In genomic region chr2:84716423-84717355, GRCm38 (mm10) we compare ENCODE assay signal across 8 mouse cellular contexts. TPM values are rescaled to one million over a fixed set of nuclear protein-coding genes. Genes with fewer than 3 reads are reported as not detected.
DNase-seq lines count a peak whose midpoint lies in the region; ATAC-seq lines count a peak whose summit lies in the region.

No protein-coding gene starts in this region.

- H3K9ac ChIP-seq in forebrain, embryonic 14.5 days (ENCODE audit: low read length), result peak overlapping the region; percentile 66
- peak overlapping the region; percentile 77 for H3K9ac ChIP-seq in liver, embryonic 11.5 days (ENCODE audit: low read depth, low read length)

- 41% methylated on average over 9 of the region's 9 CpGs for WGBS in forebrain, embryonic 14.5 days
- WGBS in liver, embryonic 11.5 days, result 23% methylated on average over 9 of the region's 9 CpGs

- peak; percentile 8 to 26 for DNase-seq in cerebellum, postnatal 10 days
- DNase-seq in cerebellum, adult 8-10 months, result no peak
- peak; percentile 15 to 22 for DNase-seq in B cell, adult 2 months
- no peak for DNase-seq in forebrain, embryonic 14.5 days (ENCODE audit: low spot score)
- DNase-seq in liver, embryonic 11.5 days (ENCODE audit: low spot score), result no peak
- DNase-seq in urinary bladder, postnatal 10 days (ENCODE audit: low spot score), result no peak
- DNase-seq in right cerebral cortex, postnatal 14 days, result no peak
- DNase-seq in cerebellum, postnatal 4 days (ENCODE audit: low spot score in 2 of 2), result no peak

- no peaks in the 10 kb centered on the region for H3K9me3 ChIP-seq in forebrain, embryonic 14.5 days (replicated peaks; ENCODE audit: control insufficient read depth, low read length)
- H3K9me3 ChIP-seq in liver, embryonic 11.5 days (ENCODE audit: control insufficient read depth, low read length), result no peaks in the 10 kb centered on the region

- peak overlapping the region; percentile 74 for H3K4me2 ChIP-seq in forebrain, embryonic 14.5 days (ENCODE audit: low read length)
- H3K4me2 ChIP-seq in liver, embryonic 11.5 days, result peak overlapping the region; percentile 95

- no peak overlapping the region for H3K27ac ChIP-seq in forebrain, embryonic 14.5 days (ENCODE audit: low read depth, low read length)
- H3K27ac ChIP-seq in liver, embryonic 11.5 days (ENCODE audit: low read depth, low read length), result peak overlapping the region; percentile 99

- no peak for ATAC-seq in forebrain, embryonic 14.5 days
- no peak for ATAC-seq in liver, embryonic 11.5 days (replicated peaks; ENCODE audit: low FRiP score)

- peak overlapping the region; percentile 93 for H3K4me3 ChIP-seq in forebrain, embryonic 14.5 days (ENCODE audit: low read depth, low read length)
- peak overlapping the region; percentile 98 for H3K4me3 ChIP-seq in liver, embryonic 11.5 days (ENCODE audit: low read depth, low read length)

- H3K4me1 ChIP-seq in forebrain, embryonic 14.5 days (ENCODE audit: control insufficient read depth, insufficient read depth, low read length), result peaks cover 10% of the 10 kb centered on the region
- peaks cover 21% of the 10 kb centered on the region for H3K4me1 ChIP-seq in liver, embryonic 11.5 days (replicated peaks; ENCODE audit: control insufficient read depth, insufficient read depth, low read length)

- no peaks in the 10 kb centered on the region for H3K27me3 ChIP-seq in forebrain, embryonic 14.5 days (replicated peaks; ENCODE audit: control insufficient read depth, insufficient read depth, low read length)
- no peaks in the 10 kb centered on the region for H3K27me3 ChIP-seq in liver, embryonic 11.5 days (replicated peaks; ENCODE audit: control insufficient read depth, insufficient read depth, low read length)

- peaks cover 8% of the 10 kb centered on the region for H3K36me3 ChIP-seq in forebrain, embryonic 14.5 days (ENCODE audit: control insufficient read depth, insufficient read depth, low read length)
- H3K36me3 ChIP-seq in liver, embryonic 11.5 days (ENCODE audit: control insufficient read depth, insufficient read depth, low read length), result no peaks in the 10 kb centered on the region

RNA-seq across cellular contexts. Expression of gene Zdhhc5, which starts 1.7 kb away (rescaled TPM):
- 16.5 and 23.6 TPM in 2 replicates for polyA plus RNA-seq in forebrain, embryonic 14.5 days (2014; fragmentation: Nextera tagmentation; extraction: Ambion mirVana)
- 26.5 and 28.8 TPM in 2 replicates for polyA plus RNA-seq in liver, embryonic 11.5 days (2014; fragmentation: Nextera tagmentation; extraction: Ambion mirVana)

RNA-seq across cellular contexts. Expression of gene Clp1, which starts 10.5 kb away (rescaled TPM):
- 28.7 and 32.3 TPM in 2 replicates for polyA plus RNA-seq in forebrain, embryonic 14.5 days (2014; fragmentation: Nextera tagmentation; extraction: Ambion mirVana)
- polyA plus RNA-seq in liver, embryonic 11.5 days (2014; fragmentation: Nextera tagmentation; extraction: Ambion mirVana), result 59.3 and 63.4 TPM in 2 replicates

RNA-seq across cellular contexts. Expression of gene Ypel4, which starts 17.2 kb away (rescaled TPM):
- polyA plus RNA-seq in forebrain, embryonic 14.5 days (2014; fragmentation: Nextera tagmentation; extraction: Ambion mirVana), result 14.2 and 16.3 TPM in 2 replicates
- 11.4 and 14.2 TPM in 2 replicates for polyA plus RNA-seq in liver, embryonic 11.5 days (2014; fragmentation: Nextera tagmentation; extraction: Ambion mirVana)

RNA-seq across cellular contexts. Expression of gene Gm19426, which starts 26.8 kb away (rescaled TPM):
- polyA plus RNA-seq in forebrain, embryonic 14.5 days (2014; fragmentation: Nextera tagmentation; extraction: Ambion mirVana), result 3.1 and 3.8 TPM in 2 replicates
- polyA plus RNA-seq in liver, embryonic 11.5 days (2014; fragmentation: Nextera tagmentation; extraction: Ambion mirVana), result 2.9 and 3.3 TPM in 2 replicates

RNA-seq across cellular contexts. Expression of gene Tmx2, which starts 37.7 kb away (rescaled TPM):
- 223 and 231 TPM in 2 replicates for polyA plus RNA-seq in forebrain, embryonic 14.5 days (2014; fragmentation: Nextera tagmentation; extraction: Ambion mirVana)
- 115 and 125 TPM in 2 replicates for polyA plus RNA-seq in liver, embryonic 11.5 days (2014; fragmentation: Nextera tagmentation; extraction: Ambion mirVana)

Comparison
In these comparisons a context has a peak if more than half of its experiments do, and no peak if none do; other contexts are left out.
1. DNase-seq: peak in cerebellum, postnatal 10 days (2 of 2) and B cell, adult 2 months (2 of 2); none in cerebellum, adult 8-10 months (single experiment), forebrain, embryonic 14.5 days (single experiment), liver, embryonic 11.5 days (single experiment), urinary bladder, postnatal 10 days (single experiment), right cerebral cortex, postnatal 14 days (single experiment) and cerebellum, postnatal 4 days (0 of 2).